In genomic region chr11:113990466-113990865, GRCm38 (mm10) we compare ENCODE assay signal across 8 mouse cellular contexts.
A peak's percentile ranks its signal among the peaks of the same experiment; 100 is the strongest.
DNase-seq lines count a peak whose midpoint lies in the region; ATAC-seq and TF ChIP-seq lines count a peak whose summit lies in the region.

No protein-coding gene starts in this region.

- no peak for TF ChIP-seq CTCF in gastrocnemius, adult 2 months (IDR thresholded peaks at IDR 0.05)

- no peak overlapping the region for H3K27ac ChIP-seq in gastrocnemius, adult 2 months

- intact Hi-C loops in gastrocnemius, adult 2 months (cut with DNase I) = no loop called here

- peak; percentile 46; the same call in 1 of the 2 replicates for ATAC-seq in common myeloid progenitor, adult 5-6 weeks (replicated peaks; ENCODE audit: low read depth, poor library complexity, severe bottlenecking)
- ATAC-seq in megakaryocyte-erythroid progenitor cell, adult 5-6 weeks (replicated peaks; ENCODE audit: low FRiP score, low TSS enrichment, poor library complexity, severe bottlenecking) = 0 out of 2 replicates have a peak, but pooled peaks have one; percentile 35

- peak; percentile 41 for DNase-seq in adrenal gland, adult 8-10 months
- DNase-seq in gastrocnemius, adult 2 months = peak; percentile 59
- DNase-seq in hindlimb bud, embryonic 11.5 days (ENCODE audit: extremely low spot score, low read depth, low spot score) = peak; percentile 60
- DNase-seq in left cerebral cortex, adult 11 months (ENCODE audit: low spot score) = peak; percentile 81
- DNase-seq in right cerebral cortex, postnatal 4 days = peak; percentile 66
- no peak for DNase-seq in spleen, postnatal 10 days (ENCODE audit: low spot score in 2 of 2)

- H3K4me3 ChIP-seq in gastrocnemius, adult 2 months = peak overlapping the region; percentile 28

Comparison
In these comparisons a context has a peak if more than half of its experiments do, and no peak if none do; other contexts are left out.
1. DNase-seq: peak in adrenal gland, adult 8-10 months (single experiment), gastrocnemius, adult 2 months (single experiment), hindlimb bud, embryonic 11.5 days (single experiment), left cerebral cortex, adult 11 months (single experiment) and right cerebral cortex, postnatal 4 days (single experiment); none in spleen, postnatal 10 days (0 of 2).